Mouse (Mus musculus): ENCODE measurements around the gene Inava. TPM values are rescaled to one million over a fixed set of nuclear protein-coding genes. Genes with fewer than 3 reads are reported as not detected.

Inava gene
- 28.0 and 30.7 TPM in 2 replicates for polyA plus RNA-seq (2011; ENCODE audit: insufficient read depth, insufficient read length, low read depth, missing spikeins)

DNA sequence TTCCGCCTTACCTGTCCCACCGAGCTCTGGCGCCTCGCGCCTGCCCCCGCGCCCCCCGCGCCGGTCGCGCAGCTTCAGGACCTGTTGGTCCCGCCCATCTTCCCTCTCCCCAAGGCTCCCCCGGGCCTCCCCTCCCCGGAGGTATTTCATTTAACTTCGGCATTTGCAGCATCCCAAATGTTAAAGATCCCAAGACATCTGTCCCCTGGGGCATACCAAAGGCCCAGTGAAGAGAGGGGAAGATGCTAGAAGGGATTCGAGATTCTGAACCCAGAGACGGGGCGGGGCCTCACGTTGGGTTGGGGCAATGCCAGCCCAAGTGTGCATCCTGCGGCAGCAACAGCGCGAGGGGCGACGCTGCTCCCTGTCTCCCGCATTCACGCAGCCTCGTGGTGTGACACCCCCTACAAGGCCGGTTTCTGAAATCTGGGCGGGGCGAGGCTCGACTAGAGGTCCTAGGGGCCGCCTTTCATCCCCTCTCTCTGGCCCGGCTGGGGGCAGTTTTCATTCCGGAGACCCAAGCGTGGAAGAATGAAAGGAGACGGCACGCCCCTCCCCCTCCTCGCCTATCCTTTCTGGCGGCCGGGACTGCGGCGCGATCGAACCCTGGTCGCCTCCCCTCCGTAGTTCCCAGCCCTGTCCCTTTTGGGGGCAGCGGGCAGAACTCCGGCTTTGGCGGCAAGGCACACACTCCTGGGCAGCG is at the start of gene Inava:
TSS of gene Inava (minus strand) at position 373 of the 703 bp plus-strand sequence.
- Histone ChIP-seq H3K27me3 (ENCODE audit: control insufficient read depth, insufficient read depth, low read length, poor library complexity, severe bottlenecking) (no peaks in the 10 kb centered on the region), H3K4me3 (ENCODE audit: low read depth, low read length) (peak within 1 kb of the TSS; percentile 73), H3K9me3 (replicated peaks; ENCODE audit: control insufficient read depth, insufficient read depth, low read length, poor library complexity, severe bottlenecking) (no peaks in the 10 kb centered on the region), H3K4me1 (ENCODE audit: control insufficient read depth, insufficient read depth, low read length) (peaks cover 6% of the 10 kb centered on the region), H3K27ac (ENCODE audit: insufficient read depth, low read length) (peak within 1 kb of the TSS; percentile 70), H3K9ac (ENCODE audit: low read depth, poor library complexity, severe bottlenecking) (peak within 1 kb of the TSS; percentile 89), H3K36me3 (ENCODE audit: control insufficient read depth, insufficient read depth, low read length, poor library complexity, severe bottlenecking) (no peaks in the 10 kb centered on the region)
- 0 out of 2 replicates have a peak, but pooled peaks have one; percentile 5 for TF ChIP-seq EP300 (IDR thresholded peaks at IDR 0.05; ENCODE audit: insufficient read depth, low read depth, low read length)
- no peak for TF ChIP-seq CTCF (IDR thresholded peaks at IDR 0.05; ENCODE audit: low read depth, low read length)
- no peak for TF ChIP-seq POLR2A (IDR thresholded peaks at IDR 0.05; ENCODE audit: insufficient read depth, low read length)

DNA sequence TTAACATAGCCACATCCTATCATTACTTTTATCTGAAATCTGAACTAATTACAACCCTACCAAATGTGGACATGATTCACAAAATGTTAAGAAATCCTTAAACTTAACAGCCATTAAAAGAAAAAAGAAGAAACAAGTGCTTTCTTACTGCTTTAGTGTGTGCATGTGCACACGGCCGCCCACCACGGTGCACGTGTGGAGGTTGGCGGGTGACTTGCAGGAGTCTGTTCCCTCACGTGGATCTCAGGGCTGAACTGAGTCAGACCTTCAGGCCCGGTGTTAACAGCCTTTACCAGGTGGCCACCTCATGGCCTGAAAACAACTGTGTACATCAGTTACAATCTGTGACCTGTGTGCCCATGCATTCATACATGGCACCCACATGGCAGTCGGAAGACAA is 43.3 kb upstream of the Inava start:
- H3K27ac ChIP-seq (ENCODE audit: insufficient read depth, low read length), result no peak overlapping the region
- no peaks in the 10 kb centered on the region for H3K9me3 ChIP-seq (replicated peaks; ENCODE audit: control insufficient read depth, insufficient read depth, low read length, poor library complexity, severe bottlenecking)
- H3K4me3 ChIP-seq (ENCODE audit: low read depth, low read length), result no peak overlapping the region
- no peaks in the 10 kb centered on the region for H3K4me1 ChIP-seq (ENCODE audit: control insufficient read depth, insufficient read depth, low read length)
- no peaks in the 10 kb centered on the region for H3K27me3 ChIP-seq (ENCODE audit: control insufficient read depth, insufficient read depth, low read length, poor library complexity, severe bottlenecking)
- peaks cover 25% of the 10 kb centered on the region for H3K36me3 ChIP-seq (ENCODE audit: control insufficient read depth, insufficient read depth, low read length, poor library complexity, severe bottlenecking)
- TF ChIP-seq CTCF (IDR thresholded peaks at IDR 0.05; ENCODE audit: low read depth, low read length), result no peak
- TF ChIP-seq POLR2A (IDR thresholded peaks at IDR 0.05; ENCODE audit: insufficient read depth, low read length), result no peak
- TF ChIP-seq EP300 (IDR thresholded peaks at IDR 0.05; ENCODE audit: insufficient read depth, low read depth, low read length), result no peak
- no peak overlapping the region for H3K9ac ChIP-seq (ENCODE audit: low read depth, poor library complexity, severe bottlenecking)

GRCm38 (mm10) chr1:136268224-136268623 is 34.2 kb upstream of the Inava start:
- no peak overlapping the region for H3K4me3 ChIP-seq (ENCODE audit: low read depth, low read length)
- no peak overlapping the region for H3K27ac ChIP-seq (ENCODE audit: insufficient read depth, low read length)
- no peaks in the 10 kb centered on the region for H3K4me1 ChIP-seq (ENCODE audit: control insufficient read depth, insufficient read depth, low read length)
- H3K9me3 ChIP-seq (replicated peaks; ENCODE audit: control insufficient read depth, insufficient read depth, low read length, poor library complexity, severe bottlenecking), result no peaks in the 10 kb centered on the region
- H3K9ac ChIP-seq (ENCODE audit: low read depth, poor library complexity, severe bottlenecking), result no peak overlapping the region
- peaks cover 3% of the 10 kb centered on the region; the same call in 1 of the 2 replicates for H3K36me3 ChIP-seq (ENCODE audit: control insufficient read depth, insufficient read depth, low read length, poor library complexity, severe bottlenecking)
- no peak for TF ChIP-seq POLR2A (IDR thresholded peaks at IDR 0.05; ENCODE audit: insufficient read depth, low read length)
- TF ChIP-seq EP300 (IDR thresholded peaks at IDR 0.05; ENCODE audit: insufficient read depth, low read depth, low read length), result no peak
- no peak for TF ChIP-seq CTCF (IDR thresholded peaks at IDR 0.05; ENCODE audit: low read depth, low read length)
- H3K27me3 ChIP-seq (ENCODE audit: control insufficient read depth, insufficient read depth, low read length, poor library complexity, severe bottlenecking), result no peaks in the 10 kb centered on the region

- Histone ChIP-seq H3K9me3 (replicated peaks; ENCODE audit: control insufficient read depth, insufficient read depth, low read length, poor library complexity, severe bottlenecking) (no peaks in the 10 kb centered on the region), H3K4me3 (ENCODE audit: low read depth, low read length) (no peak overlapping the region), H3K9ac (ENCODE audit: low read depth, poor library complexity, severe bottlenecking) (no peak overlapping the region), H3K4me1 (ENCODE audit: control insufficient read depth, insufficient read depth, low read length) (no peaks in the 10 kb centered on the region), H3K36me3 (ENCODE audit: control insufficient read depth, insufficient read depth, low read length, poor library complexity, severe bottlenecking) (no peaks in the 10 kb centered on the region), H3K27ac (ENCODE audit: insufficient read depth, low read length) (no peak overlapping the region), H3K27me3 (ENCODE audit: control insufficient read depth, insufficient read depth, low read length, poor library complexity, severe bottlenecking) (no peaks in the 10 kb centered on the region; the same call in 1 of the 2 replicates)
- TF ChIP-seq POLR2A (IDR thresholded peaks at IDR 0.05; ENCODE audit: insufficient read depth, low read length), result no peak
- no peak for TF ChIP-seq CTCF (IDR thresholded peaks at IDR 0.05; ENCODE audit: low read depth, low read length)
- no peak for TF ChIP-seq EP300 (IDR thresholded peaks at IDR 0.05; ENCODE audit: insufficient read depth, low read depth, low read length)
These were observed 32.1 kb upstream of the Inava start for GRCm38 (mm10) chr1:136266127-136266526.

GRCm38 (mm10) chr1:136263355-136263754 is 29.3 kb upstream of the Inava start:
- Histone ChIP-seq H3K9ac (ENCODE audit: low read depth, poor library complexity, severe bottlenecking) (no peak overlapping the region), H3K27me3 (ENCODE audit: control insufficient read depth, insufficient read depth, low read length, poor library complexity, severe bottlenecking) (peaks cover 10% of the 10 kb centered on the region)

GRCm38 (mm10) chr1:136260635-136261238 is 26.7 kb upstream of the Inava start, which contains the start of gene Gpr25:
Gene Gpr25, minus strand, starts transcription at chr1:136260873.
- Histone ChIP-seq H3K4me3 (ENCODE audit: low read depth, low read length) (peak within 1 kb of the TSS; percentile 38), H3K4me1 (ENCODE audit: control insufficient read depth, insufficient read depth, low read length) (no peaks in the 10 kb centered on the region), H3K9ac (ENCODE audit: low read depth, poor library complexity, severe bottlenecking) (peak within 1 kb of the TSS; percentile 61), H3K27me3 (ENCODE audit: control insufficient read depth, insufficient read depth, low read length, poor library complexity, severe bottlenecking) (peaks cover 10% of the 10 kb centered on the region), H3K36me3 (ENCODE audit: control insufficient read depth, insufficient read depth, low read length, poor library complexity, severe bottlenecking) (no peaks in the 10 kb centered on the region), H3K27ac (ENCODE audit: insufficient read depth, low read length) (no peak within 1 kb of the TSS), H3K9me3 (replicated peaks; ENCODE audit: control insufficient read depth, insufficient read depth, low read length, poor library complexity, severe bottlenecking) (no peaks in the 10 kb centered on the region)
- TF ChIP-seq EP300 (IDR thresholded peaks at IDR 0.05; ENCODE audit: insufficient read depth, low read depth, low read length) (no peak), POLR2A (IDR thresholded peaks at IDR 0.05; ENCODE audit: insufficient read depth, low read length) (no peak), CTCF (IDR thresholded peaks at IDR 0.05; ENCODE audit: low read depth, low read length) (no peak)

More at GRCm38 (mm10) chr1:136263355-136263754, 29.3 kb upstream of the Inava start:
- Histone ChIP-seq H3K27ac (ENCODE audit: insufficient read depth, low read length) (no peak overlapping the region), H3K9me3 (replicated peaks; ENCODE audit: control insufficient read depth, insufficient read depth, low read length, poor library complexity, severe bottlenecking) (no peaks in the 10 kb centered on the region), H3K4me3 (ENCODE audit: low read depth, low read length) (no peak overlapping the region), H3K4me1 (ENCODE audit: control insufficient read depth, insufficient read depth, low read length) (no peaks in the 10 kb centered on the region), H3K36me3 (ENCODE audit: control insufficient read depth, insufficient read depth, low read length, poor library complexity, severe bottlenecking) (no peaks in the 10 kb centered on the region)
- TF ChIP-seq EP300 (IDR thresholded peaks at IDR 0.05; ENCODE audit: insufficient read depth, low read depth, low read length), result no peak
